Mouse (Mus musculus): Measurements from ENCODE around the gene Prdm11. TPM values are rescaled to one million over a fixed set of nuclear protein-coding genes. Genes with fewer than 3 reads are reported as not detected.

The Prdm11 gene
- total and polyA plus RNA-seq, 3 experiments, result 0.05 to 1.8 (median 0.06) TPM

DNA sequence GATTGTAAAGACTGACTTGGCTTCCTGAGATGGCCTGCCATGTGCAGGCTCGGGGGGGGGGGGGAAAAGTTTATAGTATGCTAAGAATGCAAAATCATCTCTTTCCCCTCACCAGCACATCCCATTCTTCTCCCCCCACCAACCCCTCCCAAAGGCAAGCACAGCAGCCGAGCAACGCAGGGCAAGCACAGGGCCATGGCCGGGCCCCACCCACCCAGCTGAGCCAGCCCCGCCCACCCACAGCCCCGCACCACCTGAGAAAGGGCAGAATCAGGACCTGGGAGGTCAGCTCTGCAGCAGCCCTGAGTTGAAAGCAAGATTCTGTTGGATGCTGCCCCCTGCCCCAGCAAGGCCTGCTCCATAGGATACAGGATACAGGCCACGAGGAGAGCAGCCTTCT, 60.4 kb downstream of the Prdm11 start:
- H3K4me3 ChIP-seq (replicated peaks in 1 of 3; ENCODE audit: low read depth in 2 of 3, low read length in 2 of 3, poor library complexity in 1 of 3), result no peak overlapping the region
- H3K27me3 ChIP-seq (replicated peaks), result peaks cover 89% of the 10 kb centered on the region
- dilution Hi-C loops (cut with MboI; ENCODE audit: extremely low pct_ligation_motif_present, extremely low pct_unique_long_range_greater_than_20kb, low sequenced_read_pairs), result no loop called here
- H3K4me2 ChIP-seq (ENCODE audit: insufficient read depth, low read depth, poor library complexity, severe bottlenecking), result no peak overlapping the region
- H3K4me1 ChIP-seq (ENCODE audit: control insufficient read depth in 1 of 2, insufficient read depth in 2 of 2), result no peaks in the 10 kb centered on the region
- in situ Hi-C loops (cut with MboI; ENCODE audit: low pct_ligation_motif_present, low pct_unique_long_range_greater_than_20kb, low sequenced_read_pairs), result no loop called here
- no peak overlapping the region for H3K27ac ChIP-seq (ENCODE audit: insufficient read depth, low read depth)
- H3K9me3 ChIP-seq (replicated peaks; ENCODE audit: low read length), result no peaks in the 10 kb centered on the region
- H3K36me3 ChIP-seq (replicated peaks in 1 of 2; ENCODE audit: control insufficient read depth in 1 of 2, insufficient read depth in 1 of 2, low read length in 1 of 2), result no peaks in the 10 kb centered on the region
- H3K9ac ChIP-seq (ENCODE audit: insufficient read depth, low read depth), result no peak overlapping the region
- TF ChIP-seq USF1 (IDR thresholded peaks at IDR 0.05; ENCODE audit: low read depth, low read length) (no peak), MAFK (IDR thresholded peaks at IDR 0.05; ENCODE audit: insufficient replicate concordance, low read length) (no peak), UBTF (IDR thresholded peaks at IDR 0.05; ENCODE audit: low read depth, low read length) (no peak), MEF2A (IDR thresholded peaks at IDR 0.05; ENCODE audit: borderline replicate concordance, low read depth, low read length) (no peak), MXI1 (IDR thresholded peaks at IDR 0.05; ENCODE audit: low read depth, low read length) (no peak), MYC (IDR thresholded peaks at IDR 0.05; ENCODE audit: low read depth, low read length) (no peak), HCFC1 (IDR thresholded peaks at IDR 0.05; ENCODE audit: low read depth, low read length) (no peak), CHD2 (IDR thresholded peaks at IDR 0.05; ENCODE audit: low read length) (no peak), ZMIZ1 (IDR thresholded peaks at IDR 0.05; ENCODE audit: low read depth, low read length) (no peak), NELFE (IDR thresholded peaks at IDR 0.05; ENCODE audit: low read depth, low read length) (no peak), EP300 (IDR thresholded peaks at IDR 0.05; ENCODE audit: low read length) (no peak), RCOR1 (conservative IDR thresholded peaks at IDR 0.05; ENCODE audit: low read depth, low read length) (no peak), NRF1 (IDR thresholded peaks at IDR 0.05; ENCODE audit: low read depth, low read length) (no peak), ZC3H11A (IDR thresholded peaks at IDR 0.05; ENCODE audit: low read depth, low read length) (no peak)
- DNase-seq (ENCODE audit: extremely low read depth), result no peak
- H3K79me2 ChIP-seq (replicated peaks; ENCODE audit: control insufficient read depth, extremely low read depth, insufficient read depth, poor library complexity, severe bottlenecking), result no peaks in the 10 kb centered on the region

- Histone ChIP-seq H3K9me3 (replicated peaks; ENCODE audit: low read length) (no peaks in the 10 kb centered on the region), H3K4me2 (ENCODE audit: insufficient read depth, low read depth, poor library complexity, severe bottlenecking) (no peak overlapping the region), H3K27ac (ENCODE audit: insufficient read depth, low read depth) (no peak overlapping the region), H3K27me3 (replicated peaks) (peaks cover 89% of the 10 kb centered on the region), H3K4me3 (replicated peaks in 1 of 3; ENCODE audit: low read depth in 2 of 3, low read length in 2 of 3, poor library complexity in 1 of 3) (no peak overlapping the region), H3K4me1 (ENCODE audit: control insufficient read depth in 1 of 2, insufficient read depth in 2 of 2) (no peaks in the 10 kb centered on the region), H3K36me3 (replicated peaks in 1 of 2; ENCODE audit: control insufficient read depth in 1 of 2, insufficient read depth in 1 of 2, low read length in 1 of 2) (no peaks in the 10 kb centered on the region), H3K9ac (ENCODE audit: insufficient read depth, low read depth) (no peak overlapping the region), H3K79me2 (replicated peaks; ENCODE audit: control insufficient read depth, extremely low read depth, insufficient read depth, poor library complexity, severe bottlenecking) (no peaks in the 10 kb centered on the region)
- dilution Hi-C loops (cut with MboI; ENCODE audit: extremely low pct_ligation_motif_present, extremely low pct_unique_long_range_greater_than_20kb, low sequenced_read_pairs), result no loop called here
- TF ChIP-seq BHLHE40 (IDR thresholded peaks at IDR 0.05; ENCODE audit: low read depth, low read length) (no peak), CHD2 (IDR thresholded peaks at IDR 0.05; ENCODE audit: low read length) (no peak), MYC (IDR thresholded peaks at IDR 0.05; ENCODE audit: low read depth, low read length) (no peak), MAFK (IDR thresholded peaks at IDR 0.05; ENCODE audit: insufficient replicate concordance, low read length) (no peak), E2F4 (IDR thresholded peaks at IDR 0.05; ENCODE audit: insufficient replicate concordance, low read depth, low read length) (no peak), CTCF (conservative IDR thresholded peaks at IDR 0.05 in 1 of 2, IDR thresholded peaks at IDR 0.05 in 1 of 2; ENCODE audit: low read depth in 2 of 2, low read length in 2 of 2) (no peak), TBP (conservative IDR thresholded peaks at IDR 0.05; ENCODE audit: low read depth, low read length) (no peak), SMC3 (IDR thresholded peaks at IDR 0.05; ENCODE audit: low read depth, low read length) (no peak), CHD1 (IDR thresholded peaks at IDR 0.05; ENCODE audit: low read depth, low read length) (no peak), IRF4 (IDR thresholded peaks at IDR 0.05; ENCODE audit: low read depth, low read length) (no peak), KAT2A (IDR thresholded peaks at IDR 0.05; ENCODE audit: insufficient replicate concordance, low read length) (no peak), ELF1 (IDR thresholded peaks at IDR 0.05; ENCODE audit: low read depth, low read length) (no peak), USF2 (conservative IDR thresholded peaks at IDR 0.05; ENCODE audit: low read depth, low read length) (no peak), UBTF (IDR thresholded peaks at IDR 0.05; ENCODE audit: low read depth, low read length) (no peak), MAX (IDR thresholded peaks at IDR 0.05; ENCODE audit: low read length) (no peak)
- in situ Hi-C loops (cut with MboI; ENCODE audit: low pct_ligation_motif_present, low pct_unique_long_range_greater_than_20kb, low sequenced_read_pairs), result no loop called here
- DNase-seq (ENCODE audit: extremely low read depth), result no peak
Observed at GRCm38 (mm10) chr2:92985171-92985570, 60.8 kb downstream of the Prdm11 start.

Measured in CH12.LX (cell line).